Mouse (Mus musculus) brain, adult 2 months (tissue): ENCODE results near the gene Rccd1.

ENCODE experiments used
- DNase-seq: peaks from one replicate; pipeline ENCODE4 v3.0.0; 2011; ENCODE audit warnings: low read depth, low spot score

Gene Rccd1

DNA sequence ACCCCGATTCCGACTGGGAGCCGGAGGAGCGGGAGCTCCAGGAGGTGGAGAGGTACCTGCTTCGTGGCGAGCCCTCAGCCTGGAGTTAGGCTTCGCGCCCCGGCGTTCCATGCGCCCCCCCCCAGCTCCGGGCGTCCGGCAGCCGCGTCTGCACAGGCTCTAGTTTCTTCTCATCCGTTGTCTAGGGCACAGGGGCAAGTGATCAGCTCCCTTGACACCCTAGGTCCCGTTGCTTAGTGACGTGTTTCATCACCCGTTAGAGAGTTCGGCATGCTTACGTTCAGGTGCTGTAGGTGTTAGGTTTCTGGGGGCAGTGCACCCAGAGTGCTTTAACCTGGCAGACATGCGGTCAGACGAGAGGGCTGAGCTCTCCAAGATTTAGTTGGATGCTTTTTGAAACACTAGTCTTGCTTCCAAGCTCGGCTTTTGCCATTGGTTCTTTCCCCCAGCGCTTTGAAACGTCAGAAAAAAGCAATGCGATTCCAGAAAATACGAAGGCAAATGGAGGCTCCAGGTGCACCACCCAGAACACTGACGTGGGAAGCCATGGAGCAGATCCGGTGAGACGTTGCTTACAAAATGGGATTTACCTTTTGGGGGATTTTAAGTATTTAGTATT lies 62.8 kb downstream of the Rccd1 start:
- peak; percentile 68 for DNase-seq

DNA sequence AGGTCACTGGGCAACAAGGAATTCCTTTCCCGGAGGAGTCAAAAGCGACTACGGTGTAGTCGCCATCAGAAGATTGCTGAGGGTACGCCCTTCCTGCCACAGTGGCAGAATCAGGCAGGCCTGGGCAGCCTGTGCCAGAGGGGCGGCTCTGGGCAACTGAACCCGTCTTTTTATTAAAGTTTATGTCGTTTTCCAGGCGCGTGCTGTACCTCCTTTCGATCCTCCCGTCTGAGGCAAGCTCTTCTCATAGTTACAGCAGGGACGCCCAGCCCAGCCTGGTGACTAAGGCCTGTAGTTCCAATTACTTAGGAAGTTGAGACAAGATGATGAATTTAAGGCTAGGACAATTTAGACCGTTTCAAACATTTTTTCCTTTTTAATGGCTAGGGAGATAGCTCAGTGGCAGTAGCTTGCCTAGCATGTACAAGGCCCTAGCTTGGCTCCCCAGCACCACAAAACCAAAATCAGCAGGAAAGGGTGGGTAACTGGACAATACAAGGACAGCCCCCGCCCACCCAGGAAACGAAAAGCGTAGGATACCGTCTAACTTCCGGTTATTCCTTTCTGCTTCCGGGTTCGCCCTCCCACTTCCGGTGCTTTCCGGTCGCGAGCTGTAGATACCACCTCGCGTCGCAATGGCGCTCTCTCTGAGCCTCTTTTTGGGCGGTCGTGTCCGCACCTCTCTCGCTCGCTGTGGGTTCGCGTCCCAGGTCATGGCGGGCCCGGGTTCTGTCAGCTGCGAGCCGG lies 63.5 kb downstream of the Rccd1 start, which contains the start of gene Ngrn:
TSS of gene Ngrn (plus strand) at position 591 of the 747 bp plus-strand sequence.
- DNase-seq, result peak; percentile 95

DNA sequence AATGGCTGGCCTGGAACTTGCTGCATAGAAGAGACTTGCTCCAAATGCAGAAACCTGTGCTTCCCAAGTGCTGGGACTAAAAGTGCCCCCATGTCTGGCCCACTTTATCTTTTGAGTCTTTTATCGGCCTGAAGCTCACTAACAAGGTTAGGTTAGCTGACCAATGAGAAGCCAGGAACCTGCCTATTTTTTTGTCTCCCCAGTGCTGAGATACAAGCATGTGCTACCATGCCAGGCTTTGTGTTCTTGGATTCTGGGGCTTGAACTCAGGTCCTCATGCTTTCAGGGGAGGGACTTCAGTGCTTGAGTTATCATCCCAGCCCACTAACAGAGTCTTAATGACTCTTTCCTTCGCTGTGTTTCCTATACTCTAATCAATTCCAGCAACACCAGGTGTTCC lies 66.5 kb downstream of the Rccd1 start:
- no peak for DNase-seq

DNA sequence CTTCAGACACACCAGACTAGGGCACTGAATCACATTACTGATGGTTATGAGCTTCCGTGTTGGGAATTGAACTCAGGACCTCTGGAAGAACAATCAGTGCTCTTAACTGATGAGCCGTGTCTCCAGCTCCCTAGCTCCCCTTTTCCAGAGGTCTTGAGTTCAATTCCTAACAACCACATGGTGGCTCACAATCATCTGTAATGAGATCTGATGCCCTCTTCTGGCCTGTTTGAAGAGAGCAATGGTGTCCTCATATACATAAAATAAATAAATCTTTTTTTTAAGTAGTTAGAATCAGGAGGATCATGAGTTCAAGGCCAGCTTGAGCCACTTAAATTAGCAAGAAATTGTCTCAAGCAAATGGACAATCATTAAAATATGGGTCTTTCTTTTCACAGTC lies 68.3 kb downstream of the Rccd1 start:
- DNase-seq, result no peak

DNA sequence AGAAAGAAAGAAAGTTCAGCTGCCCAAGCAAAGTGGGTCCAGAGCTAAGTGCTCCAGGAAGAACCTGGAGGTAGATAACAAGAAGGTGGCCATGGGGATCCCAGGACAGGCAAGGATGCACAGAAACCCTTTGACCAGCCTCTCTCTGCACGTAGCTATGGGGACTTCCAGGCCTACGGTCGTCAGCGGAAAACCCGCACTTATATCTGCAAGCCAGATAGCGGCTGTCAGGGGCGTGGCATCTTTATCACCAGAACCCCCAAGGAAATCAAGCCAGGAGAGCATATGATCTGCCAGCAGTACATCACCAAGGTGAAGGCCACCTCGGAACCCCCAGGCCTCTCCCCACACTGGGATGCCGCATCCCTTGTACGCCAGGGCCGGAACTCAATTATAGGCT lies 71.4 kb downstream of the Rccd1 start:
- DNase-seq, result no peak

DNA sequence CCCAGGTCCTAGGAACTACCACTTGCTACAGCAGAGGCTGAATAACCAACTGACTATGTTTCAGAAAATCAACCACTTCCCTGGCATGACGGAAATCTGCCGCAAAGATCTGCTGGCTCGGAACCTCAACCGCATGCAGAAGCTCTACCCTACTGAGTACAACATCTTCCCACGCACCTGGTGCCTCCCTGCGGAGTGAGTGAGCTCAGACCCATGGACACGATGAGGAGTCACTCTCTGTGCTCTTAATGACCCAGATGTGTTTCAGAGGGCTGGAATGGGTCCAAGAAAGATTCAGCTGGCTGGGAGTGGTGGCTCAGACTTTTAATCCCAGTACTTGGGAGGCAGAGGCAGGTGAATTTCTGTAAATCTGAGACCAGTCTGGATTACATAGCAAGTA lies 71.8 kb downstream of the Rccd1 start:
- DNase-seq, result no peak

DNA sequence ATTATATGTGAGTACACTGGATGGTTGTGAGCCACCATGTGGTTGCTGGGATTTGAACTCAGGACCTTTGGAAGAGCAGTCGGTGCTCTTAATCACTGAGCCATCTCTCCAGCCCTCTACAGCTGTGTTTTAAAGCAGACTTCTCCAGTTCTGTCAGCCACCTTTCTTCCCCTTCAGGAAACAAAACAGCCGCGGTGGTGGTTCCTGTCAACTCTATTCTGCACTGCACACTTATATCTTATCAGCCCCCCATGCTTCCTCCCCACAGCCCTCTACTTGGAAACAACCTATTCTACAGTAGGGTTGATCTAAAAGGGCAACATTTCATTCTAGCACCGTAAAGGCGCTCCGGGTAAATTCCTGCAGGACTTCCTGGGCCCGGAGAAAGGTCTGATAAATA lies 77.4 kb downstream of the Rccd1 start:
- DNase-seq, result no peak

DNA sequence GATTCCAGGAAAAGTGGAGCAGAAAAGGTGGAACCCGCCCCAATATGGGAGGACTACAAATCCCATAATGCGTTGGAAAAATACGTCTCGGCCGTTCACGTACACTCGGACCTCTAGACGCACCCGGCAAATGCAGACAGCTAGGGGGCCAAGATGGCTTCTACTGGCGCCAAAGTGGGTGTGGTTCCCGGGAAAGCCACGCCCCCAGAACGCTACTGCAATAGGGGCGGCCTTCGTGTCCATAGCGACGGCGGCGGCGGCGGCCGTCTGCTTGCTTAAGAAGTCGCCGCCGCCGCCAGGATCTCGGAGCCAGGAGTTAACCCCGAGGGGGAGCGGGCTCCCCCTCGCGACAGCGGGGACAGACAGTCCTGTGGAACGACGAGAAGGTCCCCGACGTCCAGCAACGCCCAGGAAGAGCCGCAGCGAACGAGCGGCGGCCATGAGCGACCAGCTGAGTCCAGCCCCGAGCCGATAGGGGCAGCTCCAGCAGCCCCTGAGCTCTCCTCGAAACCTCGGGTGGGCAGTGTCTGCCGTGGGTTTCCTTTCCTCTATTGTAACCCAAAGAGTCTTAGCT lies 78.0 kb downstream of the Rccd1 start, which contains the start of gene Ttll13:
TSS of gene Ttll13 (plus strand) at position 229 of the 574 bp plus-strand sequence.
- DNase-seq, result peak; percentile 99

DNA sequence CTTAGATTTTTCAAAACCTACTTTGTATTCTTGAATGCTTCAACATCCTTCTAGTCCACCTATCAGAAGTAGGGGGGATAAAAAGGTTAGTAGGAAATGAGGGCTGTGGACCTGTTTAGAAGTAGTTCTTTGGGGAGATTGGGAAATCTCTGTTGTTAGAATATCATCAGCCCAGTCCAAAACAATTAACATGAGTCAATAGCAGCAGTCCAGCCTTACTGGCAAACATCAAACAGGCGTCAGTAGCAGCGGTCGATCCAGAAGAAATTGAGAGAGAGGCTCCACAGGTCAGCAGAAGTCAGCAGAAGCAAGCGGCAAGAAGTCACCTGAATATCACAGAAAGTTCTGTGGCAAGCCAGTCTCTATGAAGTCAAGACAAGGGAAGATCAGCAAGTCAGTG lies 79.4 kb downstream of the Rccd1 start:
- no peak for DNase-seq
